Mouse (Mus musculus) ES-E14 (cell line): ENCODE results near the gene Map4k4.

ENCODE experiments used
- CHD2 ChIP-seq: IDR thresholded peaks from 2 replicates; pipeline ENCODE4 v1.6.1; 2014; ENCODE audit warnings: mild to moderate bottlenecking, low read depth, low read length, inconsistent platforms
- HCFC1 ChIP-seq: IDR thresholded peaks from 2 replicates; pipeline ENCODE4 v1.6.1; 2012; ENCODE audit warnings: low read length, inconsistent platforms, borderline replicate concordance; ENCODE audit not compliant: insufficient read depth
- ZC3H11A ChIP-seq: IDR thresholded peaks from 2 replicates; pipeline ENCODE4 v1.6.1; 2012; ENCODE audit warnings: low read depth, mild to moderate bottlenecking, inconsistent platforms, low read length, borderline replicate concordance
- ZNF384 ChIP-seq: IDR thresholded peaks from 2 replicates; pipeline ENCODE4 v1.6.1; 2012; ENCODE audit warnings: low read depth, low read length, inconsistent platforms

DNA sequence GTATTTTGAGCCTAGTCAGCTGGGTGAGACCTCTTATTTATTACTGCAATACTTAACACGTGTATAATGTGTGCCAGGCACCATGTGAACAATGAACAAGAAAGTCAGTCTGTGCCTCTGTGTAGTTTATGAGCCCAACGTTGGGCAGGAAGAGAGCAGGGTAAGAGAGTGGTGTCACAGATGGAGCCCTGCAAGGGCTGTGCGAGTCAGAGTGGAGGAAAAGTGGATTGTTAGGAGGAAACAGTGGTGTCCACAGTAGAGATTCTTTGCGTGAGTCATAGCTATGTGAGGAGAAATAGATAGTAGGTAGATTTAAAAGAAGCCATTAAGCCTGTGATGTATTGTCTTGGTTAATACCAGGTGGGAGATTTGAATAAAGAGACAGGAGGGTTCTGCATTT lies 12.5 kb downstream of the Map4k4 start:
- TF ChIP-seq ZNF384 (no peak), ZC3H11A (no peak), HCFC1 (no peak), CHD2 (no peak)
